Mouse (Mus musculus): Measurements from ENCODE around the gene Slc36a3. TPM values are rescaled to one million over a fixed set of nuclear protein-coding genes. Genes with fewer than 3 reads are reported as not detected.

Slc36a3 gene
- polyA plus RNA-seq, 1 experiment = not detected

DNA sequence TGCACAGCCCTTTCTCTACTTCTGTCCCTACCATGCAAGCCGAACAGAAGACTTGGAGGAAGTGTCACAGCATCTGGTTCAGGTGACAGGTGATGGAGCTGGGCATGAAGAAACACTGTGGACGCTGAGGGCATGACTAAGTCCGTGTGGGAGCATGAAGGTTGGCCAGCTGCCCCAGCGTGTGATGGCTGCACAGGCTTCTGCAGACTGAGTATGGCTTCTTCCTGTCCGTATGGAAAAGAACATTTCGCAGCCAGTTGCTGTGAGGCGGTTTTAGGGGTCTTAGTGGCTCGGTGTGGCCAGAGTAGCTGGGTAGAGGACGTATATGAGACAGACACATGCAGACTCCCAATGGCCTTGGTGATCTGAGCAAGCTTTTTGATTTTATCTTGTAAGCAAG lies 70.3 kb downstream of the Slc36a3 start:
- Histone ChIP-seq H3K4me3 (ENCODE audit: insufficient read depth, low read depth, low read length) (no peak overlapping the region), H3K27ac (replicated peaks; ENCODE audit: low read depth, low read length) (no peak overlapping the region), H3K4me1 (ENCODE audit: control insufficient read depth, insufficient read depth, insufficient read length, low read length) (peaks cover 15% of the 10 kb centered on the region; the same call in 1 of the 2 replicates)

DNA sequence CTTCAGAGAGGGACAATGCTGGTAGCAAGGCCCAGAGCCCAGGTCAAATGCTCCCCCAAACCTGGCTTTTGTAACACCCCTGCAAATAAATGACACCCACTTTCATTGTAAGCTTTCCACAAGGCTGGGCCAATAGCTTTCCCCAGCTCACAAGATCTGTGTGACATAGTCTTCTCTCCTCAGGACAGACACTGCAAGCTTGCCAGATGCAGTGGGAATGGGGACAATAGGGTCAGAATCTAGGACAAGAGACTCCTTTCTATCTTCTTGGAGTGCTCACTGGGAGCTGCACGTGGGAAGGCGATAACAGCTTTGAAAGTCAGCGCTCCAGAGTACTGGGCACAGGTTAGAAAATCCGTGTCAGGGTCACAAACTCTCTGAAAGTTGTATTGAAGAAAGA lies 72.3 kb downstream of the Slc36a3 start:
- peak overlapping the region; percentile 86; the same call in 1 of the 2 replicates for H3K27ac ChIP-seq (replicated peaks; ENCODE audit: low read depth, low read length)
- peaks cover 25% of the 10 kb centered on the region; the same call in 1 of the 2 replicates for H3K4me1 ChIP-seq (ENCODE audit: control insufficient read depth, insufficient read depth, insufficient read length, low read length)
- H3K4me3 ChIP-seq (ENCODE audit: insufficient read depth, low read depth, low read length) = no peak overlapping the region

- H3K4me3 ChIP-seq (ENCODE audit: insufficient read depth, low read depth, low read length) = peak overlapping the region; percentile 55; the same call in 1 of the 2 replicates
- H3K27ac ChIP-seq (replicated peaks; ENCODE audit: low read depth, low read length) = peak overlapping the region; percentile 86
- peaks cover 27% of the 10 kb centered on the region; the same call in 1 of the 2 replicates for H3K4me1 ChIP-seq (ENCODE audit: control insufficient read depth, insufficient read depth, insufficient read length, low read length)
Observed at GRCm38 (mm10) chr11:55078502-55078901, 73.0 kb downstream of the Slc36a3 start.

- Histone ChIP-seq H3K27ac (replicated peaks; ENCODE audit: low read depth, low read length) (peak within 1 kb of the TSS; percentile 86), H3K4me3 (ENCODE audit: insufficient read depth, low read depth, low read length) (peak within 1 kb of the TSS; percentile 55), H3K4me1 (ENCODE audit: control insufficient read depth, insufficient read depth, insufficient read length, low read length) (peaks cover 35% of the 10 kb centered on the region)
Observed at GRCm38 (mm10) chr11:55077331-55078231, 73.9 kb downstream of the Slc36a3 start, which contains the start of gene Ccdc69. Gene Ccdc69, minus strand, starts transcription at chr11:55078131.

- peaks cover 35% of the 10 kb centered on the region for H3K4me1 ChIP-seq (ENCODE audit: control insufficient read depth, insufficient read depth, insufficient read length, low read length)
- peak overlapping the region; percentile 0; the same call in 1 of the 2 replicates for H3K4me3 ChIP-seq (ENCODE audit: insufficient read depth, low read depth, low read length)
Observed at GRCm38 (mm10) chr11:55076234-55076633, 75.3 kb downstream of the Slc36a3 start.

GRCm38 (mm10) chr11:55075602-55076001 lies 75.9 kb downstream of the Slc36a3 start:
- H3K4me3 ChIP-seq (ENCODE audit: insufficient read depth, low read depth, low read length) = no peak overlapping the region
- H3K27ac ChIP-seq (replicated peaks; ENCODE audit: low read depth, low read length) = peak overlapping the region; percentile 53
- H3K4me1 ChIP-seq (ENCODE audit: control insufficient read depth, insufficient read depth, insufficient read length, low read length) = peaks cover 35% of the 10 kb centered on the region

More at GRCm38 (mm10) chr11:55076234-55076633, 75.3 kb downstream of the Slc36a3 start:
- H3K27ac ChIP-seq (replicated peaks; ENCODE audit: low read depth, low read length) = peak overlapping the region; percentile 81

Other genes with a start within 250 kb of the Slc36a3 start
- gene Gpx3, start 249.3 kb downstream of the Slc36a3 start, polyA plus RNA-seq (2012; ENCODE audit: insufficient read depth, insufficient read length, missing spikeins) = 1,156 and 2,121 TPM in 2 replicates
- gene Tnip1, start 188.8 kb downstream of the Slc36a3 start, polyA plus RNA-seq (2012; ENCODE audit: insufficient read depth, insufficient read length, missing spikeins) = 16.0 and 16.9 TPM in 2 replicates
- gene Anxa6, start 118.3 kb downstream of the Slc36a3 start, polyA plus RNA-seq (2012; ENCODE audit: insufficient read depth, insufficient read length, missing spikeins) = 212 and 213 TPM in 2 replicates
- gene Ccdc69, start 73.6 kb downstream of the Slc36a3 start, polyA plus RNA-seq (2012; ENCODE audit: insufficient read depth, insufficient read length, missing spikeins) = 42.5 and 46.3 TPM in 2 replicates
- gene Gm2a, start 53.6 kb downstream of the Slc36a3 start, polyA plus RNA-seq (2012; ENCODE audit: insufficient read depth, insufficient read length, missing spikeins) = 57.5 and 65.4 TPM in 2 replicates
- gene Slc36a2, start 33.4 kb upstream of the Slc36a3 start, polyA plus RNA-seq (2012; ENCODE audit: insufficient read depth, insufficient read length, missing spikeins) = 279 and 401 TPM in 2 replicates
- 3.4 and 5.3 TPM in 2 replicates for gene Slc36a1, start 52.6 kb upstream of the Slc36a3 start, polyA plus RNA-seq (2012; ENCODE audit: insufficient read depth, insufficient read length, missing spikeins)
- not detected in 2 replicates for gene Fat2, start 184.9 kb upstream of the Slc36a3 start, polyA plus RNA-seq (2012; ENCODE audit: insufficient read depth, insufficient read length, missing spikeins)

All from brown adipose tissue, adult 24 weeks (tissue).